Mouse (Mus musculus) adrenal gland, postnatal 4 days (tissue): ENCODE results near the gene Pip4k2a. TPM values are rescaled to one million over a fixed set of nuclear protein-coding genes. Genes with fewer than 3 reads are reported as not detected.
"Not testable (repeated sequence)": the region's sequence is repeated elsewhere in the genome, so short reads cannot be mapped to it uniquely, and the experiment has no call there.

Source experiments
- DNase-seq, 2 experiments: peaks; one replicate each; pipeline ENCODE4 v3.0.0; 2021 to 2022; ENCODE audit warnings: low spot score in 2 of 2, mixed read lengths in 2 of 2
- long read RNA-seq, 2 experiments: library from polyadenylated mRNA; stranded (forward); transcript quantifications; one replicate each; pipeline ENCODE4 v2.0.0; 2021
- total RNA-seq, 2 experiments: library from RNA; stranded (reverse); gene quantifications; 2 replicates each; pipeline ENCODE4 v1.2.3; 2021

Gene Pip4k2a
- 10 to 100 TPM; 23.8 to 25.1 TPM for total RNA-seq
- long read RNA-seq, experiment 1, transcript Pip4k2a-201 (10 exons, 3,477 nt) = major isoform, 12 of 22 reads
- long read RNA-seq, experiment 1, partial matches to known transcripts = 0 of 22 reads
- long read RNA-seq, experiment 1, other reads (novel, unspliced or antisense) = 10 of 22 reads
- long read RNA-seq, experiment 2, transcript Pip4k2a-201 (10 exons, 3,477 nt) = major isoform, 15 of 27 reads
- long read RNA-seq, experiment 2, partial matches to known transcripts = 6 of 27 reads
- long read RNA-seq, experiment 2, other reads (novel, unspliced or antisense) = 6 of 27 reads

DNA sequence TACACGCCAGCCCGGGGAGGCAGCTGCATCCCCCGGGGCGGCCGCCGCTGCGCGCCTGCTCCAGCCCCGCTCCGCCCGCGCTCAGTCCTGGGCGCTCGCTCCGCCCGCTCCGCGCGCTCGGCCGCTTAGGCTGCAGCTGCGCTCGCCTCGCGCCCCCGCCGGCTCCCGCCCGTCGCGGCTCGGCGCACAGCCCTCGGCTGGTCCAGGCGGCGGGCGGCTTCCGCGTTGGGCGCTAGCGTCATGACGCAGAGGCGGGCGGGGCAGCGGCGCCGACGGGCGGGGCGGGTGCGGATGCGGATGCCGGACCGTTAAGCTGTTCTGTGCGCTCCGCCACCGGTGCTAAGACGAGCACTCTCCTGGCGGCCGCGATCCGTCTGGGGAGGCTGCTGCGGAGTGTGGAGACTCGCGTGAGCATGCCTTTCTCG is at the start of gene Pip4k2a, which contains the start of gene 4930426L09Rik:
TSS of gene Pip4k2a (minus strand) at position 73 of the 425 bp plus-strand sequence.
TSS of gene 4930426L09Rik (plus strand) at position 290 of the 425 bp plus-strand sequence.
- peak; percentile 79 for DNase-seq

DNA sequence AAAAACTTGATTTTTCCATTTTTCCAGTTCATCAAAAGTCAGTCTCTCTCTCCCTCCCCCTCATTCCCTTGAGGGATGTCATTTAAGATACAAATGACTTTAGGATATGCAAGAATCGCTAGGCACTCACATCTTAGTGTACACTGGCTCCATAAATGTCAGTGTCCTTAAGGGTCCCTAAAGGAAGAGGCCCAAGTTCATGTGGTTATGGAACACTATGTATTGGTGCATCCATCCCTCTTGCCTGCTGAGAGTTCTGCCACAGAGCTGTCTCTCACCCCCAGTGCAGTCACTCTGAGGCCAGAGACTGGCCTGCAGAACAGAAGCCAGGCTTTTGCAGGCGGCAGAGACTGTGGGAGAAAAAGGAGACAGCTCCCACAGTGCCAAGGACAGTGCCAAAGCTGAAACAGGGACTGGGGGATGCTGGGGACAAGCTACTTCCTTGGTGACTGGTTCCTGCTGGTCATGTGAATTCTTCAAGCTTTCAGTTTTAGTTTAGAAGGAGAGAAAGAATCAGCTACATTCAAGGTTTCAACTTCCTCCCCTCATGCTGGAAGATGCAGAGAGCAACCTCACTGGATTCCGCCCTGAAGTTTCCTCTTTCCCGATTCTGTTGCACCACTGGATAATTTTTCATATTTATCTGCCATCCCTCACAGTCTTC is 40.1 kb upstream of the Pip4k2a start:
- no peak for DNase-seq

DNA sequence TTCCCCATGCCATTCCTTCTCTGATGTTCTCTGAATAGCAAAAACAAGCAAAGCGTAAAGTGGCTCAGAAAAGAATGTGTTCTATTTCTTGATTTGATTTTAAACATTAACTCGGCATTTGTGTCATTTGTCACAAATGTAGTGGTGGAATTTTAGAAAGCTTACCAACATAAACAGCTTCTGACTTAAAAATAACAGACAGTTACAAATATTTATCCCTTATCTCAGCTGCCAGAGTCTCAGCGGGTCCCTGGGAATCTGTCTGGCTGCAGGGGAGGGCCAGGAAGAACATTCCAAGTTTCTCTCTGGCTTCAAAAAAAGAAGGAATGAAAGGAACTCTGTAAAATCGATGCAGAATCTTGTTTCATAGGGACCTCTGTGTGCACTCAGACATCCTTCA is 39.5 kb upstream of the Pip4k2a start:
- DNase-seq = no peak

DNA sequence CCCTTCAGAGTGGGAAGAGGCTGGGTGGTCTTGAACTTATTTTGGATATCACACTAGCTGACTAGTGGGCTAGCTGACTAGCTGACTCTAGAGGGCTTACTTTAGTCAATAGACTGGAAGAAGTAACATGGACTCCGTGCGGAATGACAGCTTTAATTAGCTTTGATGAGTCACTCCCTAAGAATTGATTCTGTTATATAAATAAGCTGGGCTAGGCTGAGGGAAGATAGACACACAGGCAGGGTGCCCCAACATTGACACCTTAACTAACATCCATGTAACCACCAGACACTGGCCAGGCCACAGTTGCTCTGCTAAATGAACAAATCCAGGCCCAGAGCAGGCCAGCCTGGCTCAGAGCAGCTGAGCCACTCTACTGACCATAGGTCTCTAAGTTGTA is 26.9 kb upstream of the Pip4k2a start:
- no peak for DNase-seq

DNA sequence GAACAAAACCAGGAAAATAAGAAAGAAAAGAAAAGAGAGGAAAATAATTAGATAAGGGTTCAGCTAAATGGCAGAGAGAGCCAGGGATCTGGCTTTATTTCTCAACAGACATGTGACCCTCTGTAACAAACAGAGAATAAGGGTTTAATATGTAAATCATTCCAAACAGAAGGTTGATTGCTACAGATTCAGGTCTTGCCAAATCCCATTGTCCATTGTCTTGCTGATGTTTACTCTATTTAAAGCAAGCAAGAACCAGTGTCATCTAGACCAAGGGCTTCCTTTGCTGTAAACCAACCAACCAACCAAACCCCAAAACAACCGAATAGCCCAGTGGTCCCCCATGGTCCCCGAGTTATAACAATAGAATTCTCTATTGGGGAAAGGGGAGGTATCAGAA is 20.1 kb upstream of the Pip4k2a start:
- no peak for DNase-seq

DNA sequence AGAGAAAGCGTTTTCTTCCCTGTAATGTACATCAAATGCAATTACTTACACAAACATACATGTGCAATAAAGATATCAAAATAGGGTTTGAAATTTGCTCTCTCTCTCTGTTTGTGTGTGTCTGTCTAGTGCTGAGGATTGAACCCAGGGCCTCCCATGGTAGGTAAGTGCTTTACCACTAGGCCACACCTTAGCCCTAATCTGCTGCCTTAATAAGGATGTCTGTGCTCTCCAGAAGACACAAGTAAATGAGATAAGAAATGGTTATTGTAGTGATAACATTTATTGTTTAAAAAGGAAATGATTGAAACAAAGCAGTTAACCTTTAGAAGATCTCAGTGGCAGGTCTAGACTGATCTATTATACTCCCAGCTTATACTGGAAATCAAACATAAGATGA is 18.9 kb upstream of the Pip4k2a start:
- DNase-seq = no peak

DNA sequence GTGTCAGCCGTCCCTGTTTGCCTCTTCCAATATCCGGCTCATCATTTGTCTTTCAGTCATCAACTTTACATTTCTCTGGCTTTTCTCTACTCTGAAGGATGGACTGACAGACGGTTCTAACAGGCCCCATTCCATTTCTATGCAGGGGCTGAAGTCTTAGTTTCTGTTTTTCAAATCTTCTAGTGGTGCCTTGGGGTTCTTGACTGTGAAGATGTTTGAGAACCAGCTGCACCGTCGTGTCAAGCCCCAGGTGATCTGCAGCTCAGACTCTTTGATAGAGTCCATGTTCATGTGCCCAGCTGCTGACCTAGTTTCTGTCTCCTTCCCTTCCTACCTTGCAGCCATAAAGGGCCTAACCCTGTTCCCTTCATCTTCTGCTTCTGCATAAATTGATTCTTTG is 18.4 kb upstream of the Pip4k2a start:
- DNase-seq = no peak

DNA sequence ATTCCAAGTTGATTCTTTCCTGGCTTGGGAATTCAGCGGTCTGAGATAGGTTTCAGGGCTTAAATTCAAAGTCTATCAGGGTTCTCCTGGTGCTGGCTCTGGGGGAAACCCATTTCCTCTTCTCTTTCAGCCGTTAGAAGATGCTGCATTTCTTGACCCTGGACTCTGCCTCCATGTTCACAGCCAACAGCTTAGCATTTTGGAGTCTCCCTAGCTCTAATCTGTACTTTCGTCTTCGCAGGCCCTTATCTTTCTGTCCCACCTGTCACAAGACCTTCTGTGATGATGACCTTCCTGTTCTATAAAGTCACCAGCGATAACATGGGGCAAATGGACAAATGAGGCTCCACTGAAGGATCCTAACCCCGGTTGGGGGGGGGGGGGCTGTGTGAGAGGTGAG is 13.5 kb upstream of the Pip4k2a start:
- no peak for DNase-seq

DNA sequence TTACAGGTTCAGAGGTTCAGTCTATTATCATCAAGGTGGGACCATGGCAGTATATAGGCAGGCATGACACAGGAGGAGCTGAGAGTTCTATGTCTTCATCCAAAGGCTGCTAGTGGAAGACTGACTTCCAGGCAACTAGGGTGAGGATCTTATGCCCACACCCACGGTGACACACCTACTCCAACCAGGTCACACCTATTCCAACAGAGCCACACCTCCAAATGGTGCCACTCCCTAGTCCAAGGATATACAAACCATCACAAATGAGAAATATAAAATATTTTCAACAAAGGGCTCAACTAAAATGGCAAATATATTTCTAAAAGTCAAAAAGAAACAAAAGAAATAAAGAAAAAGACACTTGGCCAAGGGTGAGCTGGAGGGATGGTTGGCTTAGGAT is 12.6 kb upstream of the Pip4k2a start:
- not testable (repeated sequence) for DNase-seq

DNA sequence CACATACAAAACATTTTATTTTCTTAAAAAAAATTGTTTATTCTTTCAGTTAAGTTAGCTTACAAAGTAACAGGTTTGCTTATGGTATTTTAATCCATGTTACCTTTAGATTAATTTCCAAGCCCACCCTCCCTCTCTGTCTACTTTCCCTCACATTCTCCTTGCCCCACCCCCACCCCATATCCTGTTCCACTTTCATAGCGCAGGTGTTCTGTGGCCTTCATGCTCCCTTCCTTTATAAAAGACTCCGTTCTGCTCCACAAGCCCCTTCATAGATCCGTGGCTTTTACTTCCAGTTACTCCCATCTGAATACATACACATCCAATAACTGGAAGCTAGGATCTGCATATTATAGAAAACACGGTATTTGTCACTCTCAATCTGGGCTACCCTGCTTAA is 9.7 kb upstream of the Pip4k2a start:
- no peak for DNase-seq

DNA sequence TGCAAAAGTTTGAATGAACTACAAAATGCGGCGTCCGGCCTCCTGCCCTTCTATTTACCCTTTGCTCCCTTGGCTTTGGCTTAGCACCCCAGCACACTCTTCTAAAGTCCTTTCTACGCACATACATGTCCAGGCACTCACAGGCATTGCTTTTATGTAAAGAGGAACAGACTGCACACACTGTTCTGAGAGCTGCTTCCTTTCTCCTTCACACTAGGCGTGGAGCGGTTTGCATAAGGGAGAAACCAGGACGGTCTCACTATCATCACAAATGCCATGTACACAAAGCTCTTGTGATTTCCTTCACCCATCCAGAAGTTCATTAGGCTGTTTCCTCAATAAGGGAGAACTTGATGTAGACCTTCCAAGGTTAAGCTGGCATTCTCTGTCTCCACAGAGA is 8.2 kb upstream of the Pip4k2a start:
- DNase-seq = no peak

DNA sequence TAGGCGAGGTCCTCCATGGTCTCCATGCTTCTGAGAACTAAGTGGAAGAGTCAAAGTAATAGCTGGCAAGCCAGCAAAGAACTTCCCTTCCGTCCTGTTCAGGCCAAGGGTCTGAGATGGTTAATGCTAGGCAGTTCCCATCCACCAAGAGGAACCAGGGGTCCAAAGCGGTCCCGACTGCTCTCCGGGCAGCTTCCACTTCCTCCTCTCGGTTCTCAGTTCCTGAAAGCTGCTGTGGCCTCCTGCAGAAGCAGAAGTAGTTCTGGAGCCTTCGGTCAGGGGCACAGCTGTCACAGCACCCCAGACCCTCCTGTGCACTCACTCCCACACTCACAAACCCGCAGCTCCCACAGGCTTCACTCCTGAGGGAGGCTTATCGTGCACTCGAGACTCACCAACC is 6.9 kb upstream of the Pip4k2a start:
- no peak for DNase-seq

DNA sequence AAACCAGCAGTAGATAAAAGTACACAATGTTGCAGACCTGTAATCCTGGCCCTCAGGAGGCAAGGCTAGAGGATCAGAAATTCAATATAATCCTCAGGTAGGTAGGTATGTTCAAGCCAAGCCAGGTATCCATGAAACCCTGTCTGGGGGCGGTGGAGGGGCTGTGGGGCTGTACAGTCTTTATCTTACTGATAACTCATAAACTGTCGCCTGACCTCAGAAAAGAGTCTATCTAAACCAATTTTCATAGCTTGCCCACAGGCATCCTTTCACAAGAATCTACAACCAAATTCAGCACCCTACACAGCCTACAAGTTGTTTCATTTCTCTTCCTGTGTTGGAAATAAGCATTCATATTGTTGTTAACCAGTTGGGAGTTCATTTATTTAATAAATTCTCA is 1.5 kb upstream of the Pip4k2a start:
- no peak for DNase-seq

DNA sequence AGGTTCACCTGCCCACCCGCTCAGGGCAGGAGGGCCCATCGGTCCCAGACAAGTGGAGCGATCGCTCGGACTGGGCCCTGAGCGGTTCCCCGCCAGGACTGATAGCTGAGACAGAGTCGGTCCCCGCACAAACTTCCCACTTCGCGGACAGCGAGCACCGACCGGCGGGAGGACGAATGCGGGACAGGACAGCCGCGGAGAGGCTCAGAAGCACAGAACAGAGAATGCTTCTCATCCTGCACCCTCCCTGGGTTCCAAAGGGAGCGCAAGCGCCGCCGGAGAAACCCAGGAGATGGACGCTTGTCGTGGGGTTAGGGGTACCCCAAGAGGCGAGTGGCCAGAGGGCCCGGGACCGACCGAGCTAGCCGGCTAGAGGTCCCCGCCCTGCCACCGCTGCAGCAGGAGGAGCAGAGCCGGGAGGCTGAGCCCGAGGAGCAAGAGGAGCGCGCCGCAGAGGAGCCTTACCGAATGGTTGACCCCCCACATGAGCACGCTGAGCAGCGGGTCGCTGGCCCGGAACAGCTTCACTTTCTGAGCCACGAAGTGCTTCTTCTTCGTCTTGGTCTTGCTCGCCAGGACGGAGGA is 447 bp downstream of the Pip4k2a start:
- peak; percentile 30 to 38 for DNase-seq

DNA sequence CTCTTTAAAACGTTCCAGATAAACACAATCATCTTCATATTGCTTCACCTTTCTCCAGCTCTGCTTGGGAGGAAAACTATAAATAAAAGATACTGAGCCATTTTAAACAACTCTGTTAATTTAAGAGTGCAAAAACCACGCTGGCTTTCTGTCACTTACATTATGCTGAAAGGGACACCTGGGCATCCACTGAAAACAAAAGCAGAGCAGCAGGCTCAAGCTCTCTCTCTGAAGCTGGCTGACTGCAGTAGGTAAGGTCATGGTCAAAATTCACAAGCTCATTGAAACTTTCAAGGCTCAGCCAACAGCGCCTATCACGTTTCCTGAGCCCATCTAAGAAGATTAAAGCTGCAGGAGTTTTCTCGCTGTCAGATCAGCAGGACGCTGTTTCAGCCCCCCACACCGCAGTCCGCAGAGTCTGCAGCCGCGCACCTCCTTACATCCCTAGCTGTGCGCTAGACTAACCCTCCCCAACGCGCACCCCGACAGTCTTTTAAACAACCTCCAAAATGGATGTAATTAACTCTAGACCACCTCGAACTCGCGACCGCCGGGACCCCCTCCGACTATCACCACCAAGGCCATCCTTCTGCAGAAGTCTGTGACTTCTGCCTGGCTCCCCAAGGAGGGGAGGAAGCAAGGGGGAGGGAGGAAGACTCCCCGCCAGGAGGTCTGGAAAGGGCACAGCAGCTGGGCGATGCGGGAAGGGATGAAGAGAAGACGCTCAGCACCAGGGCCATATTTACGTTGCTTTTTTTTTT is 1.3 kb downstream of the Pip4k2a start:
- DNase-seq = no peak

DNA sequence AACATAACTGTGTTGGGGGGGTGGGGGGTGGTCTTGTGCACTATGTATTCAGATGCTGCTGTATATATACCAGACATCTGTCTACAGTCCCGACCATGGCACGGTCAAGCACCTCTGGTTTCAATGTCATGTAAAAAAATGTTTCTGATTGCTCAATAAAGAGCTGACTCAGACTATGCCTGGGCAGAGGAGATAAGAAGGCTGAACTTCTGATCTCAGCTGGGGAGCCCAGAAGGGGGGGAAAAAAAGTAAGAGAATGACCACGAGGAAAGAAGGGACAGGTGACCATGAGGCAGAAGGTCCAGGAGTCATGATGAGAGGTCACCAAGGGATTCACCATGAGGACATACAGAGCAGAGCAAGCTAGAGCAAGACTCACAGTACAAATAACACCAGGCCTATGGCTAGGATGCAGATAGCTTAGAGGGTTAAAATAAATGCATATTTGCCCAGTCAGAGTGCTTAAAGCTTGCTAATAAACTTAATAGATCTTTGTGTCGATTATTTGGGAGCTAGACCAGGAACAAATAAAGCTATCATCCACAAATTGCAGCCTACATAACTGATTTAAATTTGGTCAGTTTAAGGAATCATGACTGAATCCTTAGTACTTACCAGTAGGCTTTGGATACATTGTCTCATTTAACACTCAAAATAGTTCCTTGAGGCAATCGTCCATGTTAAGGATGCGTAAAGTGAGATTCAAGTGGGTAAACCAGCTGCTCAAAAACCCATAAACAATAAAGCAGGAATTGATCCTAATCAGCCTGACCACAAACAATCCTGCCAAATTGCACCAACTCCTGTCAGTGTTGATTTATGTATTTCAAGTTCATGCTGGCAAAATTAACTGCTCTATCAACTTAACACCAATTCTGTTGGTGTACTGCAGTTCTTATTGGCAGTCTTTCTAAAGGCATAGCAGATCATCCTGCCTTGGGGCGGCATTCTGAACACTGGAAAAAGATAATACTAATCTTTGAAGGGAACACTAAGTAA is 5.1 kb downstream of the Pip4k2a start:
- DNase-seq = no peak

DNA sequence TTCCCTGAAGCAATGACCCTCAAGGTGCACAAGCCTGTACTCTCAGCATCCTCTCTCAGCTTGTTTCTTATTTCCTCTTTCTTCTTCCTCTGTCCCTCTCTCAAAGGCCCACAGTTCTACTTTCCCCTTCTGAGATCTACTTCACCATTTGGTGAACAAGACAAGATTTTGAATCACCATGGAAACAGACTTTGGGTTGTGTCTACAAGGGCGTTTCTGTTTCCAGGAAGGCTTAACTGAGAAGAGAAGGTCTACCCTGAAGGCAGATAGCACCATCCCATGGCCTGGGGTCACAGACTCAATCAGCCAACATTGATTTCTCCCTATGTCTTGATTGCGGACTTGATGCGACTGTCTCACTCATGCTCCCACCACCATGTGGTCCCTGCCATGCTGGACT is 9.0 kb downstream of the Pip4k2a start:
- DNase-seq = no peak

DNA sequence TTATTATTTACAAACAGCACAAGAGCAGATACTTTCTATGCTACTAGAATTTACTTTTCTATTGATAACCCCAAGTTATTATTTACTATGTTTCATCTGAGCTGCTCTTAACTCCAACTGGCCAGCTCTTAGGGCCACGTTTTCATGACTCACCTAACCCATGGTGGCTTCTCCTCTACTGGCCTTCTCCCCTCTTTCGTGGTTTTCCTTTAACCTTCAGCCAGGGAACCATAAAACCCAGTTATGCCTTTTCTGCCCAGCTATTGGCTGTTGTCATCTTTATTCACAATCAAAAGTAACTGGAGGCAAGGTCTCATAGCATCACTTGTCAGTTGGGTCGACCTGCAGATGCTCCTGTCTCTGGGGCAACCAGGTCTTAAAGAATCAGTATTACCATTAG is 12.4 kb downstream of the Pip4k2a start:
- no peak for DNase-seq

DNA sequence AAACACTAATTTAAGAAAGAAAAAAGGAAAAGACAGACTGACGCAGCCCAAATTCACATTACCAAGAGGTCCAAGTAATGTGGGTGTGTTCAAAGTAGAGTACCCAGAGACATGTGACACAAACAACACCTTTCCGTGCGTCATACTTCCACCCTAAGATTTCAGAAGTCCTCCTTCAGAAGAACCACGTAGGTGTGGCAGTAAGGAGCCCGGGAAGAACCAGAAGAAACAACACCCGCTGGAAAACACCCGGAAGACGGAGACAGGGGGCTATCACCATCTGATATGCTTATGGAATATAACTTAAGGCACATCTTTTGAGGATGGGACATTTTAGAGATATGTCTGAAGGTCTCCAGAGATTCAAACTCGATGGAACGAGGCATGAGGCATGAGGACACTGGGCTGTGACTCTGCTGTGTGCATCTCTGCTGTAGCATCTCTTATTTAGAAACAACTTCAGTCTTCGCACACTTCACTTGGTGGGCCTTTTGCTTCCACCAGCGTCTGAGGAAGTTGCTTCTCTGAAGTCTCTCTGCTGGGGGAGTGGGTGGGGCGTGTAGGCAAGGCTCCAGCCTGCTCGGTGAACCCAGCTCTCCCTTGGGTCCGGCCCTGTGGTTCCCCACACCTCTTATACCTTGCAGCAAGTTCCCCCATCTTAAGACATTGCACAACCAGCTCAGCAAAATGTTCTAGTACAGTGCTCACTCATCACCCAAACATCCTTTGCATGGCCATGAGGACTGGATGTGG is 13.7 kb downstream of the Pip4k2a start:
- no peak for DNase-seq

DNA sequence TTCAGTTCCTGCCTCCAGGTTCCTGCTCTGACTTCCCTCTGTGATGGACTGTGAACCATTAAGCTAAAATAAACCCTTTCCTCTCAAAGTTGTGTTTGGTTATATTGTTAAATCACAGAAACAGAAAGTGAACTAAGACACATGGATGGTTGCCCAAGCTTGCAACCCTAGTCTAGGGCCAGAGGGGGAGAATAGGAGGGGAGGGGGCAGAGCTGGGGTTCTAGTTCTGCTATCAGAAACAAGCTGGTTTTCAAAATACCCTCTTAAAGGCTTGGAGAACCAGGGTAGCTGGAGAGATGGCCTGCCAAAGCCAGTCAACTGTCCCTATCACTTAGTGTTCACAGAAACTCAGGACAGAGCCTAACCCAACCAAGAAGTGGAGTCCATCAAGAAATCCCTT is 14.4 kb downstream of the Pip4k2a start:
- DNase-seq = no peak
